Mouse (Mus musculus) midbrain, embryonic 14.5 days (tissue): Measurements from ENCODE around the gene Hspd1. TPM values are rescaled to one million over a fixed set of nuclear protein-coding genes. Genes with fewer than 3 reads are reported as not detected.
A peak's percentile ranks its signal among the peaks of the same experiment; 100 is the strongest.

Experiments
- ATAC-seq: fragments of 200-750 bp; cut with Nextera tagmentation; 2 replicates; pipeline ENCODE4 v1.8.0; 2017; ENCODE audit warnings: moderate number of reproducible peaks, moderate library complexity; ENCODE audit not compliant: low FRiP score, low TSS enrichment
- DNase-seq: peaks from one replicate; pipeline ENCODE4 v3.0.0-alpha.2; 2015
- H3K27ac ChIP-seq: fragments of 300-500 bp; sonication (generic); replicated peaks from 2 replicates; pipeline ENCODE4 v1.5.1; 2014; ENCODE audit warnings: mild to moderate bottlenecking, low read depth, low read length, moderate library complexity
- H3K27me3 ChIP-seq: fragments of 300-500 bp; sonication (generic); 2 replicates; pipeline ENCODE4 v1.6.1; 2014; ENCODE audit warnings: low read length, control low read depth, mixed read lengths; ENCODE audit not compliant: control insufficient read depth, insufficient read depth
- H3K36me3 ChIP-seq: fragments of 300-500 bp; sonication (generic); 2 replicates; pipeline ENCODE4 v1.6.1; 2014; ENCODE audit warnings: low read length, control low read depth; ENCODE audit not compliant: control insufficient read depth, insufficient read depth
- H3K4me1 ChIP-seq: fragments of 300-500 bp; sonication (generic); 2 replicates; pipeline ENCODE4 v1.6.1; 2014; ENCODE audit warnings: mild to moderate bottlenecking, antibody characterized with exemption, low read length, control low read depth; ENCODE audit not compliant: control insufficient read depth, insufficient read depth
- H3K4me2 ChIP-seq: fragments of 300-500 bp; sonication (generic); 2 replicates; pipeline ENCODE4 v1.6.1; 2014; ENCODE audit warnings: mild to moderate bottlenecking, low read length, moderate library complexity
- H3K4me3 ChIP-seq: fragments of 300-500 bp; sonication (generic); replicated peaks from 2 replicates; pipeline ENCODE4 v1.5.1; 2014; ENCODE audit warnings: low read depth, low read length
- H3K9ac ChIP-seq: fragments of 300-500 bp; sonication (generic); replicated peaks from 2 replicates; pipeline ENCODE4 v1.6.1; 2014; ENCODE audit warnings: mild to moderate bottlenecking, low read length, moderate library complexity
- H3K9me3 ChIP-seq: fragments of 300-500 bp; sonication (generic); 2 replicates; pipeline ENCODE4 v1.6.1; 2016; ENCODE audit warnings: low read length, control low read depth, mixed read lengths; ENCODE audit not compliant: control insufficient read depth
- WGBS: fragments of 180-500 bp; shearing (Covaris S2); extraction: QIAGEN DNeasy Blood & Tissue Kit; methylation state at CpG from one replicate; pipeline ENCODE4 v1.1.7; 2014; 5-methylcytosine and 5-hydroxymethylcytosine counted together
- polyA plus RNA-seq: library from polyadenylated mRNA; unstranded; fragments of >200 nt; fragmentation: Nextera tagmentation; extraction: Ambion mirVana; gene quantifications from 2 replicates; pipeline ENCODE4 v1.2.1, GENCODE M21; 2014

The Hspd1 gene
- 207 and 232 TPM in 2 replicates for polyA plus RNA-seq

DNA sequence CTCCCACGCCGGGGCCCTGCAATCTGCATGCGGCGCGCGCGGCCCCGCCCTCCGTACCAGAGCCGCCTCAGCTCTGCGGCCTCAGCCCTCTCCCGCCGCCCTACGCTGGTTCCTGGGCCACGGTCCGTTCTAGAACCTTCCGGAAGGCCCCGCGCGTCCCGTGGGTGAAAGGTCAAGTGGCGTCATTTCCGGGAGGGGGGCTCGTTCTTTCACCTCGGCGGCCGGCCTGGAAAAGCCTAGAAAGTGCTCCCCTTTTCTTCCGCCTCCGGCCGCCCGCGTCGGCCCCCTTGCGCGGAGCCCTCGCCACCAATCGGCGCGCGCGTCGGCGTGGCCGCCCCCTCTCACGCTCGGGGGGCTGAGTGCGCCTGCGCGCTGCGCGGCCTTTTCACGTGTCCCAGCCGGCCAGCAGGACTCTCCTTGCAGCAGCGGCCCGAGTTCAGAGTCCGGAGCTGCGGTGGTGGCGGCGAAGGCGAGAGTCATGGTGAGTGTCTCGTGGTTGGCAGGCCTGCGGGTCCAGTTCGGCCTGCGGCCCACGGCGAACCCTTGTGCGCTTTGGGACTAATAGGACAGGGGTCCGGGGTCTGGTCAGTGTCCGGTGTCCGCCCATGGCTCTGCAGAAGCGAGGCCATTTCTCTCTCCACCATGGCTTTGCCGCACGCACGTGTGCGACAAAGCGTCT is at the start of gene Hspd1, which contains the start of gene Hspe1:
Hspd1 (minus strand) TSS at position 312 of the 679 bp plus-strand sequence.
Hspe1 (plus strand) TSS at position 201 of the 679 bp plus-strand sequence.
- Histone ChIP-seq H3K36me3 (peaks cover 48% of the 10 kb centered on the region), H3K4me3 (peak within 1 kb of the TSS; percentile 92), H3K4me2 (peak within 1 kb of the TSS; percentile 94), H3K9me3 (no peaks in the 10 kb centered on the region), H3K27me3 (no peaks in the 10 kb centered on the region), H3K4me1 (peaks cover 19% of the 10 kb centered on the region), H3K9ac (peak within 1 kb of the TSS; percentile 84), H3K27ac (peak within 1 kb of the TSS; percentile 94)
- ATAC-seq = peak; percentile 94
- WGBS = under 1% methylated on average over 74 of the region's 76 CpGs
- DNase-seq = peak; percentile 99

DNA sequence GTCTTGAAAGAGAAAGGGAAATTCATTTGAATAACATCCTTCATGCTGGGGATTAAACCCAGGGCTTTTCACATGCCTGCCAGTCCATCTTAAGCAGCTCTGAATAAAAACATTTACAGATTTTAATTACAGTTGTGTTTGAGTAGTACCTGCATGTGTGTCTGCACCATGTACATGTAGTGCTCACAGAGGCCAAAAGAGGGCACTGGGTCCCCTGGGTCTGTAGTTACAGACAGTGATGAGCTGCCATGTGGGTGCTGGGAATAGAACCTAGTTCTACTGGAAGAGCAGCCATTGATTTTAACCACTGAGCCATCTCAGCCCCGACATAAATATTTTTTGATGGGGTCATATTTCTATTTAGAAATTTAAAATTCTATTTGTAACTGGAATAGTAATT is 47.8 kb upstream of the Hspd1 start:
- Histone ChIP-seq H3K36me3 (peaks cover 14% of the 10 kb centered on the region), H3K27ac (no peak overlapping the region), H3K4me1 (peaks cover 18% of the 10 kb centered on the region), H3K9ac (no peak overlapping the region), H3K27me3 (no peaks in the 10 kb centered on the region), H3K4me2 (no peak overlapping the region), H3K4me3 (no peak overlapping the region), H3K9me3 (no peaks in the 10 kb centered on the region)
- ATAC-seq (no peak), DNase-seq (no peak)
- 100% methylated on average over 1 of the region's 1 CpGs for WGBS

DNA sequence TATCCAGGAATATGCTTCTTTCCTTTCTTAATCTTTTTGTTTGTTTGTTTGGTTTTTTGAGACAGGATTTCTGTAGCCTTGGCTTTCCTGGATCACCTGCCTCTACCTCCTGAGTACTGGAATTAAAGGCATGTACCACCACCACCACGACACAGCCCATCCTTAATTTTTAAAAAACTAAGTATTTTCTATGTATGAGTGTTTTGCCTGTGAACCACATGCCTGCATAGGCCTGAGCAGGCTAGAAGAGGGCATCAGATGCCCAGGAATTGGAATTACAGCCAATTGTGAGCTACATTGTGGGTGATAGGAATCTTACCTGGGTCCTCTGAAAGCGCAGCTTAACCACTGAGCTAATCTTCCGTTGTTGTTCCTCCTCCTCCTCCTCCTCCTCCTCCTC is 46.3 kb upstream of the Hspd1 start:
- H3K9me3 ChIP-seq = no peaks in the 10 kb centered on the region
- H3K36me3 ChIP-seq = peaks cover 8% of the 10 kb centered on the region; the same call in 1 of the 2 replicates
- no peak for DNase-seq
- ATAC-seq = no peak
- peaks cover 25% of the 10 kb centered on the region for H3K4me1 ChIP-seq
- no peak overlapping the region for H3K4me3 ChIP-seq
- H3K4me2 ChIP-seq = no peak overlapping the region
- 96% methylated on average over 3 of the region's 3 CpGs for WGBS
- H3K9ac ChIP-seq = no peak overlapping the region
- no peaks in the 10 kb centered on the region for H3K27me3 ChIP-seq
- no peak overlapping the region for H3K27ac ChIP-seq

DNA sequence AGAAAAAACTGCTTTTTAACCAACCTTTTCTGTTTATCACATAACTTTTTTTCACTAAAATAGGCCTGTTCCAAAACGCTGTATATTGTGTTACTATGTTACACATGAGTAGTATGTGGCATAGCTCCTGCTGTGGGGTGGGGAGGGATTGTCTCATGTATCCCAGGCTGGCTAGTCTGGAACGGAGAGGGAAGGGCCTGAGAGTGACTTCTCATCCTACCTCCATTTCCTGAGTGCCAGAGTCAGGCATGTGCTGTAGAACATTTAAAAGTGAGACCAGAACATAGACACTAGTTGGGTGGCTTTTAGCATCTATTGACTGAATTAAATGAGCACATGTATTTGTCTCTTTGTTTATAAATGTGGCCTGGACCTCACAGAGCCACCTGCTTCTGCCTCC is 45.1 kb upstream of the Hspd1 start:
- Histone ChIP-seq H3K36me3 (peaks cover 6% of the 10 kb centered on the region; the same call in 1 of the 2 replicates), H3K4me2 (no peak overlapping the region)

DNA sequence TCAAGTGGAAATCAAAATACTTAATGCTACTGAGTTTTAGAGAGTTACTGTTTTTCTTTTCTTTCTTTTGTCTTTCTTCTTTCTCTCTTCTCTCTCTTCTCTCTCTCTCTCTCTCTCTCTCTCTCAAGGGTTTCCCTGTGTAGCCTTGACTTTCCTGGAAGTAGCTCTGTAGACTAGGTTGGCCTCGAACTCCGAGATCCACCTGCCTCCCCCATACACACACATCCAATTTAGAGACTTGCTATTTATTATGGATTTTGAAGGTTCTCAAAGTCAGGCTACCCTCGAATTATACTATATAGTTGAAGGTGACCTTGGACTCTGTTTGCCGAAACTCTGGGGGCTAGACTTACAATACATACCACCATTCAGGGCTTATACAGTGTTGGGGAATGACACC is 44.3 kb upstream of the Hspd1 start:
- no peaks in the 10 kb centered on the region for H3K9me3 ChIP-seq
- 74% methylated on average over 4 of the region's 4 CpGs for WGBS
- no peak for ATAC-seq

More for the DNA sequence above, 45.1 kb upstream of the Hspd1 start:
- DNase-seq (no peak), ATAC-seq (no peak)
- Histone ChIP-seq H3K4me3 (no peak overlapping the region), H3K27ac (no peak overlapping the region), H3K9me3 (no peaks in the 10 kb centered on the region), H3K27me3 (no peaks in the 10 kb centered on the region), H3K9ac (no peak overlapping the region), H3K4me1 (peaks cover 25% of the 10 kb centered on the region)
- WGBS = 79% methylated on average over 2 of the region's 2 CpGs

DNA sequence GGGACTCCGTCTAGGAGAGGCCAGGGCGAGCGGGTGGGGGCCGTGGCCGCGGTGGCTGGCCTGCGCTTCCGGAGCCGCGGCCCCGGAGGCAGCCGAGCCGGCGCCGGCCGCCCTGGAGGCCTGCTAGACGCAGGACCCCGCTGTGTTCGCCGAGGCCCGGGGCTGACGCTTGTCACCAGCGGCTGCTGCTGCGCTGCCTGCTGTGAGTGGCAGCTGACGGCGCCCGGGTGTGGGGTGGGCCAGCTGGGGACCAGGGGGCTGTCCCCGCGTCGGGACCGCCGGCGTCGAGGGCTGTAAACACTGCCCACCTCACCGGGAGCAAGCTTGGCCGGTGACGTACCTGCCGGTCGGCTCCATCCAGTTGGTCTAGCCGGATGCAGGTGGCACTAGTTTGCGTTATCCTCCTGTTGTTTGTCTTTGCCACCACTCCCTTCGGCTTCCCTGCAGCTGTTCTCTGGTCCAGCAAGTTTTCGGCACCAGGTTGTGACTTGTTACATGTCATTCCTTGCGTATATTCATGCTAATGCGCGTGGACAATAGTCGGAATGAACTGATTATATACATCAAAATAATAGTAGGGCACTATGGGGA is 43.5 kb upstream of the Hspd1 start:
- no peak for DNase-seq
- no peaks in the 10 kb centered on the region for H3K9me3 ChIP-seq

More for the DNA sequence above, 44.3 kb upstream of the Hspd1 start:
- H3K27ac ChIP-seq = no peak overlapping the region
- no peaks in the 10 kb centered on the region for H3K27me3 ChIP-seq
- H3K36me3 ChIP-seq = 0 out of 2 replicates have a peak, but pooled peaks cover 1% of the 10 kb centered on the region
- H3K4me2 ChIP-seq = peak overlapping the region; percentile 79
- peak overlapping the region; percentile 97; the same call in 1 of the 2 replicates for H3K9ac ChIP-seq
- no peak for DNase-seq
- peaks cover 25% of the 10 kb centered on the region for H3K4me1 ChIP-seq
- H3K4me3 ChIP-seq = peak overlapping the region; percentile 99

DNA sequence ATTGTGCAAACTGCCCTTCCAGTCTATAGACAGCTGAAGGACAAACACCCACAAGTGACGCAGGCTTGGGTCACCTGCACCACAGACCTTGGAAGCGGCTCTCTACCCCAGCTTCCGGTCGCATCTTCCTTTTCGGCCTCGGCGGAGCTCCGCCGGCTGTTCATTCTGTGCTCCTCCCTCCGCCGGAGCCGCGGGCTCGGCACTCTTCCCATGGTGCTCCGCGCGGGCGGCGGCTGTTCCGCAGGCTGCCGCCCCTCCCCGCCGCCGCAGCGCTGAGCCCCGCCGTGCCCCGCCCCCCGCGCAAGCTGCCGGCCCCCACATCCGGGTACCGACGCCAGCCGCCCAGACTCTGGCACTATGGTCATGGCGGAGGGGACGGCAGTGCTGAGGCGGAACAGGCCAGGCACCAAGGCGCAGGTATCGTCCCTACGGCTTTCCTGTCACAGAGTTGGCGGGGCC is 42.9 kb upstream of the Hspd1 start, which contains the start of gene Mob4:
Mob4 (plus strand) TSS at position 289 of the 459 bp plus-strand sequence.
- H3K27ac ChIP-seq = peak within 1 kb of the TSS; percentile 98
- peaks cover 25% of the 10 kb centered on the region for H3K4me1 ChIP-seq
- no peaks in the 10 kb centered on the region for H3K36me3 ChIP-seq
- H3K9ac ChIP-seq = peak within 1 kb of the TSS; percentile 97
- H3K4me2 ChIP-seq = peak within 1 kb of the TSS; percentile 79
- H3K27me3 ChIP-seq = no peaks in the 10 kb centered on the region
- peak; percentile 98 for DNase-seq
- peak; percentile 97 for ATAC-seq
- peak within 1 kb of the TSS; percentile 99 for H3K4me3 ChIP-seq
- H3K9me3 ChIP-seq = no peaks in the 10 kb centered on the region
- under 1% methylated on average over 41 of the region's 42 CpGs for WGBS

More for the DNA sequence above, 43.5 kb upstream of the Hspd1 start:
- H3K4me3 ChIP-seq = peak overlapping the region; percentile 99
- H3K36me3 ChIP-seq = no peaks in the 10 kb centered on the region
- WGBS = under 1% methylated on average over 47 of the region's 47 CpGs
- peak overlapping the region; percentile 97 for H3K9ac ChIP-seq
- peak; percentile 86 for ATAC-seq
- peaks cover 25% of the 10 kb centered on the region for H3K4me1 ChIP-seq
- H3K27ac ChIP-seq = peak overlapping the region; percentile 98
- H3K27me3 ChIP-seq = no peaks in the 10 kb centered on the region
- H3K4me2 ChIP-seq = peak overlapping the region; percentile 79

DNA sequence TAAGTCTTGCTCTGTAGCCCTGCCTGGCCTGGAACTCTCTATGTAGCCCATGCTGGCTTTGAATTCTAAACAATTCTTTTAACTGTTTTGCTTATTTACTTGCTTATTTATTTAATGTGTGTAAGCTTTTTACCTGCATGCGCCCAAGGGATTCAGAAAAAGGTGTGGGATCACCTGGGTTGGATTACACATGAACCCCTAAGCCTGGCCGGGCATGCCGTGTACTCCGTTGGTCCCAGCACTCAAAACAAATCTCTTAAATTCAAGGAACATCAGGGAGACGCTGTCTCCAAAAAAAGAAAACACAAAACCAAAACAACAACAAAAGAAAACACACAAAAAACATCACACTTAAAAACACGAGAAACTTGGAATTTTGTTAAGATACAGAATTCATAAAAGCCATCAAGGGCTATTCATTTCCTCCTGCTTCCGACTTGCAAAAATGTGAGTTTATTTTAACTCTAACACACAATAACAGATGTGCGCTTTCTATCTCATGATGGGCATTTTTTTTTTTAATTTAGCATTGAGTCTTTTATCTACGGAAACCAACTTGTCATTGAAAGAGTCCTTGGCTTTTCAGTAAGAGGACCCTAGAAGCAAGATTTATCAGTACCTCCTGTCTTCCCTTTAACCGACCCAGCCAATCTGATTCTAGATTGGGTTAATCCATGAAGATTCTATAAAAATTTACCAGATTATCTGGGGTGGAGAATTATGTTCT is 42.3 kb upstream of the Hspd1 start:
- Histone ChIP-seq H3K9ac (peak overlapping the region; percentile 97), H3K36me3 (no peaks in the 10 kb centered on the region), H3K9me3 (no peaks in the 10 kb centered on the region), H3K4me1 (peaks cover 25% of the 10 kb centered on the region), H3K27me3 (no peaks in the 10 kb centered on the region), H3K27ac (peak overlapping the region; percentile 98), H3K4me2 (peak overlapping the region; percentile 79), H3K4me3 (peak overlapping the region; percentile 99)
- no peak for DNase-seq
- no peak for ATAC-seq
- WGBS = 69% methylated on average over 10 of the region's 10 CpGs
